Mouse (Mus musculus) brain, embryonic 18.5 days (tissue): ENCODE data around the gene Timm8a2.

Experiments
- DNase-seq: peaks from one replicate; pipeline ENCODE4 v3.0.0-alpha.2; 2012; ENCODE audit warnings: low read depth, low spot score

Timm8a2 gene

DNA sequence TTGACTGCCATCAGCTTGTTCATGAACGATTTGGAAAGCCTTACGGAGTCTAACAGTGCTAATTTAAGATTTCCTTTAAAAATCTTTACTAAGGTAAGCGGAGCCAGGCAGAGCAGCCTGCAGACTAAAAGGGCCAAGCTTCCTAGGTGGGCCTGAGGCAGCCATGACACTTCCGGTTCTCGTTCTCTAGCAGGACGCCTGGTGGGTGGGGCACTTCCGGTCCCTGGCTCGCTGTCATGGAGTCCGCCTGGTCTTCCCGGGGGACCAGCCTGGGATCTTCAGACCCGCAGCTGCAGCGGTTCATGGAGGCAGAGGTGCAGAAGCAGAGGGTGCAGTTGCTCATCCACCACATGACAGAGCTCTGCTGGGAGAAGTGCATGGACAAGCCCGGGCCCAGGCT is at the start of gene Timm8a2:
Timm8a2 (plus strand) TSS at position 224 of the 400 bp plus-strand sequence.
- DNase-seq, result no peak

- DNase-seq, result no peak
Observed at GRCm38 (mm10) chr14:121985477-121985876, 49.0 kb upstream of the Timm8a2 start.

DNA sequence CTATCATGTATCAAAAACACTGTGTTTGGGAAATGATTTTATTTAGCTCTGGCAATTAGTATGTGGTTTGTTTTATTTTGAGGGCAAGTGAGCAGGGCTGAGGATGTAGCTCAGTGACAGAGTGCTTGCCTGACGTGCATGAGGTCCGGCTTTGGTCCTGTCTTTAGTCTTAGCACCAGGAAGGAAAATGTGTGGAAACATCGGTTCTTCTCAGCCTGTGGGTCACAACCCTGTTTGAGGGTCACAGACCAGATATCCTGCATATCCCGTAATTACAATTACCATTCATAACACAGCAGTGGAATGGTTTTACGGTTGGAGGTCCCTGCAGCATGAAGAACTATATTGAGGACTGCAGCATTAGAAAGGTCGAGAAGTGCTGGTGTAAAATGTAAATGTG is 48.4 kb upstream of the Timm8a2 start:
- no peak for DNase-seq

- no peak for DNase-seq
Observed at GRCm38 (mm10) chr14:121987287-121987686, 47.2 kb upstream of the Timm8a2 start.

GRCm38 (mm10) chr14:121987691-121988090 is 46.8 kb upstream of the Timm8a2 start:
- no peak for DNase-seq

DNA sequence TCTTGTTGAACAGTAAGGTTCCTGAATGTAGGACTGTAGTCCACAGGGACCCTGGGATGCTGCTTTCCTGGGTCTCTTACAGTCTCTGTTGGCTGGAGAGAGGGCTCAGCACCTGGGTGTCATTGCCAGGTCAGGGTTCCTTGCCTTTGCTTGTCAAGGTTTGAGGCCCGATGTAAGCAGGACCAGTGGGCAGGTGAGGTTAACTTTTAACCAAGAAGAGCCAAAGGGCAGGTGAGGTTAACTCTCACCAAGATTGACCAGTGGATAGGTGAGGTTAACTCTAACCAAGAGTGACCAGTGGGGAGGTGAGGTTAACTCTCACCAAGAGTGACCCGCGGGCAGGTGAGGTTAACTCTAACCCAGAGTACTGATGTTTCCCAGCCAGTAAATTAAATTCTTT is 45.1 kb upstream of the Timm8a2 start:
- no peak for DNase-seq

GRCm38 (mm10) chr14:121989869-121990268 is 44.6 kb upstream of the Timm8a2 start:
- no peak for DNase-seq

- DNase-seq, result no peak
Observed at GRCm38 (mm10) chr14:121990897-121991296, 43.6 kb upstream of the Timm8a2 start.

- no peak for DNase-seq
Observed at GRCm38 (mm10) chr14:121991921-121992320, 42.6 kb upstream of the Timm8a2 start.

- DNase-seq, result no peak
Observed at GRCm38 (mm10) chr14:121992395-121993280, 41.8 kb upstream of the Timm8a2 start.

DNA sequence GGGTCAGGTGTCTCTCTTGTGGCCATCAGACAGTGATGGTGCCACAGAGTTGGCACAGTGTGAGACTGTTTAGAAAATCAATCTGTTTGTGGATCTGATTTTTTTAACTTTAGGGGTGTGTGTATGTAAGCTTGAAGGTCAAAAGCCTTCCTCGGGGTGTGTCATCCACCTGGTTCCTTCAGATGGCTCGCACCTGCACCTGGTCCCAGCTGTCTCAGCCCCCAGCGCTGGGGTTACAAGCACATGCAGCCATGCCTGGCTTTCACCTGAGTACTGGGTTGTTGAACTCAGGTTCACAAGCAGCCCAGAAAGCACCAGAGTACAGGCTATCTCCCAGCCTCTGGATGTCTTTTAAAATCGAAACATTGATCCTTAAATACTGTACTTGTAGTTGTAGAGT is 40.9 kb upstream of the Timm8a2 start:
- DNase-seq, result no peak

- DNase-seq, result no peak
Observed at GRCm38 (mm10) chr14:121994171-121994700, 40.2 kb upstream of the Timm8a2 start.

DNA sequence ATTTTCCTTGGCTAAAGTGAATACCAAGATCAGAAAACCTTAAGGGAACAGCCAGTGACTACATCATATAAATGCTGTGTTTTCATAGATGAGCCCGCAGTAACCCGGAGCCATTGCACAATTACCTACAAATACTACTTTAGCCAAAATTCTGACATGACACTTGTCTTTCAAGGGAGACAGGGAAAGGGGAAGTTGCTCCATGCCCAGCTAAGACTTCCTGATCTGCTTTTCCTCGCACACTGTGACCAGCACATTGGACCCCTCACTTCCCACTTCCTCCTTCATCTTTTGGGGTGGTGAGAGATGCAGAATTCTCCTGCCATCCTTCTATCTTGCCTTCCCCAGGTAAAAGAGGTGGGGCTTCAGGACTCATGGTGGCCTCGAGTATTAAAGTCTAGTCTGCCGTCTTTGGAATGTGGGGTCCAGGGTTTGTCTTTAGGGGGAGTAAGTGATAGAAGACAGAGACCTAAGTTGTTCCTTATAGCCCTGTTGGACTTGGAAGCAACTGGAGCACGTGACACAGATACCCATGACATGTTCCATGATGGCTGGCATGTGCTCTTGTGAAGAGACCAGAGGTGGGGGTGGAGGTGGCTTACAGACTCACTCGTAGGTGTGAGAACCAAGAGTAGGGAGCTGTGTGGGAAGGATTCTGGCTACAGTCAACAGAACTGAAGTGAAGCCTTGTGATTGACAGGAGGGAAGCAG is 39.5 kb upstream of the Timm8a2 start:
- no peak for DNase-seq

GRCm38 (mm10) chr14:121995557-121995870 is 39.0 kb upstream of the Timm8a2 start:
- DNase-seq, result no peak

DNA sequence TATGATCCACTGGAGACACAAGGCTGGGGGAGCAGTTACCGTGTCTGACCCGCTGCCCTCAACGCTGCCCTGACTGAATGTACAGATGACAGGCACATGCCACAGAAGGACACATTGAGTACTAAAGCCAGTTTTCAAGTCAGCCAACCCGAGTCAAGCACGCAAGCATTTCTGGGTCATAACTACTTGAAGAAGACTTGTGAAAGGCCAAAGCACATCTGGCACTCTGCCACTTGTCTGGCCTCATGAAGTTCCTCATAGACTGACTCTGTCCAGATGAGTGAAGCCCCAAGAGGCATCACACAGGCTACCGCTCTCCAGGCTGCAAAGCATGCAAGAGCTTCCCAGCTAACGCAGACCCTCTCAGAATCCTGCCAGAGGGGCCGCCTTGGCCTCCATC is 37.7 kb upstream of the Timm8a2 start:
- no peak for DNase-seq

DNA sequence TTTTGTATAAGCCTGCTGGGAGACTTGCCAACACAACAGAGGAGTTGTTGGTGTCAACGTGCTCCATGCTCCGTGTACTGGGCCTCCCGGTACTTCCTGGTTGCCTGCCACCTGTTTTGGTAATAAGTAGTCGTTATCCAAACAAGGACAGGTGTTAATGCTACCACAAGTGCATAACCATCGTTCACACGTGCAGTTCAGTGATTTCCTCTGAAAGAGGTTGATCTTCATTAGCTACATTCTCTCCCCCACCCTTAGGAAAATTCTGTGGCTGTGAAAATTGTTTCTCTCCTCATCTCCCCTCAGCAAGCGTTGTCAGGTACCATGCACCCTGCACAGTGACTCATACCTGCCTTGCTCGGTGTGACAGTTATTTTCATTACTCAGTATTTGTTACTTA is 35.0 kb upstream of the Timm8a2 start:
- no peak for DNase-seq

- no peak for DNase-seq
Observed at GRCm38 (mm10) chr14:122000346-122001105, 33.9 kb upstream of the Timm8a2 start.

DNA sequence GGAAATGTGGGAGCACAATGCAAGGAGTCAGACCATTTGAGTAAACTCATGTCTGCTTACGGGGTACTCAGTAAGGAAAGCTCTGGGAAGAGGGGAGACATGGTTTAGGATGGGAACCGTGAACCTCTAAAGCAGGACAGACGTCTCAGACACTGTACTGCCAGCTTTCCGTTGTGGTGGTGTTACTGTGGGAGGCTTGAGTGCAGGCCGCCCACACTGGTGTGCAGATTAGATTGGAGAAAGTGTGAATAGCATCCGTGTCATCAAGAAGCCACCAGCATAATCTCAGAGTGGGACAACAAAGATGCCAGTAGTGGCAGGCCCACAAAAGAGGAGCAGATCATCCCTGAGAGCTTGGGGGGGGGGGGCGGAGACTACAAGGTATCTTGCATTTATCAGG is 32.2 kb upstream of the Timm8a2 start:
- DNase-seq, result no peak

- DNase-seq, result no peak
Observed at GRCm38 (mm10) chr14:122003812-122004211, 30.7 kb upstream of the Timm8a2 start.

GRCm38 (mm10) chr14:122008261-122008660 is 26.2 kb upstream of the Timm8a2 start:
- no peak for DNase-seq

GRCm38 (mm10) chr14:122009502-122009901 is 25.0 kb upstream of the Timm8a2 start:
- no peak for DNase-seq

- DNase-seq, result no peak
Observed at GRCm38 (mm10) chr14:122010301-122010700, 24.2 kb upstream of the Timm8a2 start.
